Mouse (Mus musculus) heart, postnatal 14 days (tissue): Measurements from ENCODE around the gene Zscan4-ps1. TPM values are rescaled to one million over a fixed set of nuclear protein-coding genes. Genes with fewer than 3 reads are reported as not detected.
"Not testable (repeated sequence)": the region's sequence is repeated elsewhere in the genome, so short reads cannot be mapped to it uniquely, and the experiment has no call there.

Experiments
- DNase-seq, 2 experiments: peaks; one replicate each; pipeline ENCODE4 v3.0.0; 2021 to 2022
- intact Hi-C: fragments of 180-260 bp; cut with DNase I; formaldehyde crosslinking; loops from one replicate; pipeline ENCODE4 v1.15.1; 2025
- long read RNA-seq, 2 experiments: library from polyadenylated mRNA; stranded (forward); transcript quantifications; one replicate each; pipeline ENCODE4 v2.0.0; 2021
- total RNA-seq, 2 experiments: library from RNA; stranded (reverse); gene quantifications; 2 replicates each; pipeline ENCODE4 v1.2.3; 2021

The Zscan4-ps1 gene
- total RNA-seq, result not detected
- long read RNA-seq, experiment 1, result 0 reads
- long read RNA-seq, experiment 2, result 0 reads

- DNase-seq, intact Hi-C loops: not testable (repeated sequence)
These were observed at the start of gene Zscan4-ps1 for GRCm38 (mm10) chr7:11069591-11069990. Zscan4-ps1 (minus strand) TSS chr7:11069691.

Other genes with a start within 250 kb of the Zscan4-ps1 start
- gene Zscan4b, start 164.6 kb downstream of the Zscan4-ps1 start, total RNA-seq, result not detected
- not detected for gene Zscan4c, start 63.9 kb downstream of the Zscan4-ps1 start, total RNA-seq
- not detected for gene Zscan4d, start 96.5 kb upstream of the Zscan4-ps1 start, total RNA-seq
- gene Zscan4e, start 241.0 kb upstream of the Zscan4-ps1 start, total RNA-seq, result not detected